Mouse (Mus musculus): ENCODE measurements around the gene Nelfcd.

Gene Nelfcd

DNA sequence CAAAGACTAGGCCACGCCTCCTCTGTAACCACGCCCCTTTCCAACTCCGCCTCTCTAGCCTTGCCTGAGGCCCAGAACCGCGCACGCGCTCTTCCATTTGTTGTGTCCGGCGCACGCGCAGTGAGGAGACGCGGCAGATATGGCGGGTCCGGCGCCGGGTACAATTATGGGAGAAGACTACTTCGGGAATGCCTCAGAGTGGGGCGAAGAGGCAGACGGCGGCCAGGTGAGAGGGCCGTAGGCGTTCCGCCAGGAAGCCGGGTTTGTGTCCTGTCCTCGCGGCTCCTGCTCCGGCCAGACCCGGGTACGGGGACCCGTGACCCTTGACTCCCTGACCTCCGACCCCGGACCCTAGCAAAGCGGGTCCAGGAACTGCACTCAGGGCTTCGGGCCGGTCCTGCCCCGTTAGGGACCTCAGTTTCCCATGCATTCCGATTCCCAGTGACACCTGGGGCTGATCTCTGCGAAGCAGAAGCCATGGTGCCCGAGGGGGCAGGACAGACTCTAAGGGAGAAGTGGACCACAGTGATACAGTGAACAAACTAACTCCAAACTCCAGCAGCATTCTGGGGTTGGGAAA, at the start of gene Nelfcd:
TSS of gene Nelfcd (plus strand) at position 74 of the 580 bp plus-strand sequence.
- peak; percentile 98 for DNase-seq (ENCODE audit: extremely low spot score)

- DNase-seq (ENCODE audit: extremely low spot score): no peak
These were observed 49.0 kb upstream of the Nelfcd start for GRCm38 (mm10) chr2:174366571-174366970.

- no peak for DNase-seq (ENCODE audit: extremely low spot score)
These were observed 34.6 kb upstream of the Nelfcd start for GRCm38 (mm10) chr2:174381021-174381420.

DNA sequence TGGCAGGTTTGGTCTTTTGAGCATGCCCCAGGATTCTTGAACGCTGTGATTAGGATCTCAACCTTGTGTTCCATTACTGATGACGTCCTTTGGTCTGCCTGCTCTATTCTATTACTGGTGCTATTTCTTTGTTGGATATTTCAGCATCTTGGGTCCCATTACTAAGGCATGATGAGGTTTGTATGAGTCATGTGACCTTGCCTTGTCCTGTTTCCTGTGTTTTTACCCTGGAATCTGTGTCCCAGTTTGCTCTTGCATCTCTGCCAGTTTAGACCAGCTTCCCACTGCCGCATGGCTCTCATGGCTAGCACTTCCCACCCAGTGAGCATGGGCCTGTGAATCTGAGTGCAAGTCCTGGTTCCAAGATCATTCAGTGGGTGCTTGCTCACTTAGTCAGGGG, 23.7 kb upstream of the Nelfcd start:
- no peak for DNase-seq (ENCODE audit: extremely low spot score)

GRCm38 (mm10) chr2:174392554-174392953, 23.1 kb upstream of the Nelfcd start:
- DNase-seq (ENCODE audit: extremely low spot score): no peak

DNA sequence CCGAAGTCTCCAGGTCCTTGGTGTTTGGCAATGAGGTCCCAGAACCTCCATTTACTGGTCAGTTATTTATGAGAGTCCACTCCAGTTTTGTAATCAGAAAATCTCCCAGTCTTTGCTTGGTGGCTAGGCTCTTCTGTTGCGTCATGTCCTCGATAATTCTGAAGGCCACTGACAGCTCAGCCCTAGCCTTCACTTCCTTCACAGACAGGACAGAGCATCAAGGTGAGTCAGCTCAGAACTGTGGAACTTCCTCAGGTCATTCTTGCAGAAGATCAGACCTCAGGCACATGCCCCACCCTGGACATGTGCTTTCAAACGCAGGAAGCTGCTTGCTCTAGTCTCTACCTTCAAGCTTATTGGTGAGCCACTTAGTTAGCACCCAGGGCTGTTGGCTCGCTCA, 22.2 kb upstream of the Nelfcd start:
- no peak for DNase-seq (ENCODE audit: extremely low spot score)

DNA sequence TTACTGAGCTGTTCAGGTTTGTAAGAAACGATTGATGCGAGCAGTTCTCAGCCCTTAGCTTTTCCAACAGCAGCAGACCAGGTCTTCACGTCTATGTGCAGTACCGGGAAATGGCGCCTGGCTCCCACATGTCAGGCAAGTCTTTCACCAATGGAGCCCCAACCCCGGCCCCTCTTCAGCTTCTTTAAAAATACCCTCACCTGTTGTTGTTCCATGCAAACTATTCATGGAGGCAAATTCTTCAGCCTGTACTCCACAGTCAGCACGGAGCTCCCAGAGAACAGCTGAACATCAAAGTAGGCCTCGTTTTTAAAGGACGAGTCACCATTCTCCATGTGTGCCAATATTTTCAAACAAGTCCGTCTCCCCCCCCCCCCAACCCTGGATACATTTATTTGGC, 19.0 kb upstream of the Nelfcd start:
- no peak for DNase-seq (ENCODE audit: extremely low spot score)

DNA sequence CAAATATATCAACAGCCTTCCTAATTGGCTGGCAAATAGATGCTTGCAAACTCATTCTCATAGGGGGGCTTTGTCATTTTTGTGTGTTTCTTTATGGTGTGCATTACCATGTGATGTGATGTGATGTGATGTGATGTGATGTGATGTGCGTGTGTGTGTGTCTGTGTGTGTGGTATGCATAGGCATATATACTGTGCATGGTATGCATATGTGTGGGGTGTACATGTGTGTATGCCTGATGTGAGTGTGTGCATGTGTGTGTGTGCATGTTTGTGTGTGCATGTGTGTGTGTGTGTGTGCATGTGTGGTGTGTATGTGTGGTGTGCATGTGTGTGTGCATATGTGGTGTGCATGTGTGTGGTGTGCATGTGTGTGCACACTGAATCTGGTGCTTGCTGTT, 18.5 kb upstream of the Nelfcd start:
- DNase-seq (ENCODE audit: extremely low spot score): no peak

DNA sequence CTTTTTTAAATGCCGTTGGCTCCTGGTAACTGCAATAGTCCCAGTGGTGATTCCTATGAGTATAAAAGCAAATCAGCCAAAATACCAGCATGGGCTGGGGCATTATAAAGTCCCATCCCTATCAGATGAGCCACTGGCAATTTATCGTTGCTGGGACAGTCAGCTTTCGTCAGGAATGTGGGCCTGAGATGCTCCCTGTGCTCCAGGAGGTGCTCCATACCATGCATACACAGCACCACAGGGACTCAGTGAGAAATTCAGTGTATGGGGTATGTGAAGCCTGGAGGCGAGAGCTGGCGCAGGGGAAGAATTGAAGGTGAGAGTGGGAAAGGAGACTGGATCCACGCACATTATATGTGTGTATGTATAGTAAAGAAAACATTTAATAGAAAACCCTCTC, 17.7 kb upstream of the Nelfcd start:
- no peak for DNase-seq (ENCODE audit: extremely low spot score)

DNA sequence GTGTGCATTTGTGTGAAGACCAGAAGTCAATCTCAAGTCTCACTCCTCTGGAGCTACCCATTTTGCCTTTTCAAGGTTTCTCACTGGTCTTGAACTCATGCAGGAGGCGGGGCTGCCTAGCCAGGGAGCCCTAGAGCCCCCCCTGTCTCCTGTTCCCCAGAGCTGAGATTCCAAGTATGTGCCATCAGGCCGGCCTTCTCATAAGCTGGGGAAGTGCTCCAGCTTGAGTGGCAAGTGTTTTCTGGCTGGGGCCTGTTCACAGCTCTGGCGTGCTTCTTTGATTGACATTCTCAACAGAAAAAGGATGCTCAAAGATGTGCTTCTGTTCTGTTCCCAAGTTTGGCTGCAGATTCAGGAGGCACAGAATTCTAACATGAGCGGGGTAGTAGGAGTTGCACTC, 15.2 kb upstream of the Nelfcd start:
- DNase-seq (ENCODE audit: extremely low spot score): no peak

DNA sequence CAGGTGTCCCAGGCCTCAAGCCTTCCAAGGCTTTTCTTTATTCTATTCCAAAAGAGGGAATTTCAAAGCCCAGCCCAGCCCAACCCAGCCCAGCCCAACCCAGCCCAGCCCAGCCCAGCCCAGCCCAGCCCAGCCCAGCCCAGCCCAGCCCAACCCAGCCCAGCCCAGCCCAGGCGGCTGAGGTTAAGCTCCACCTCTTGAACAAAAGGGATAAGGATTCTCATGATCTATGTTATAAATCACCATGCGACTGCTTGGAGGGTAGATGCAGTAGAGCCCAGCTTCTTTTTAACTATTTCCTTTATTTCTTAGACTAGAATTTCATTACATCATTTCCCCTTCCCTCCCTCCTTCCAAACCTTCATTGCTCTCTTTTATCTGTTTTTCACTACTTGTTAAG, 5.4 kb upstream of the Nelfcd start:
- DNase-seq (ENCODE audit: extremely low spot score): no peak

GRCm38 (mm10) chr2:174413127-174413526, 2.5 kb upstream of the Nelfcd start:
- DNase-seq (ENCODE audit: extremely low spot score): no peak

DNA sequence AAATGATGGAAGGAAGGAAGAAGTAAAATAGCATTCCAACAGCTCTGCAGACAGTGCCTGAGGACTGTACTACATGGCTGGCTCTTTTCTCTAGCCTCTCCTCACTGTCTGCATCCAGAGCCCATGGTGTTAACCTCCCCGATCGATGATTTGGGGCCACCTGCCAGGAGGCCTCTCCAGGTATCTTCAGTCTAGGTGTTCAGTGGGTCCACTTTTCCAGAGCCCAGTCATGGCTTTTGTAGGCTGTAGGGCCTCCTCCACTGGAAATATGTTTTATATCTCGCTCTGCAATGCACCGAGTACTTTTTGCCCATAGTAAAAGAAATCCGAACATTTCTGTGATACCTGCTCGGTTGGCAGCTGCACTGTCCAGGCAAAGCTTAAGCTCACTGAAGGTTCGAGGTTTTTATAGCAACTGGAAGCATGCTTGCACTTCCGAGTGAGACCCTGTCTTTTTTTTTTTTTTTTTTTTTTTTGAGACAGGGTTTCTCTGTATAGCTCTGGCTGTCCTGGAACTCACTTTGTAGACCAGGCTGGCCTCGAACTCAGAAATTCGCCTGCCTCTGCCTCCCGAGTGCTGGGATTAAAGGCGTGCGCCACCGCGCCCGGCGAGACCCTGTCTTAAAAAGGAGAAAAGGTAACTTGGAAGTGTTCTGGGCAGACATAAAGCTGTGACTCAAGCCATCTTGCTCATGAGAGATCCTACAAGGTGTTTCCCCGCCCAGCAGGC, 438 bp upstream of the Nelfcd start:
- DNase-seq (ENCODE audit: extremely low spot score): no peak

DNA sequence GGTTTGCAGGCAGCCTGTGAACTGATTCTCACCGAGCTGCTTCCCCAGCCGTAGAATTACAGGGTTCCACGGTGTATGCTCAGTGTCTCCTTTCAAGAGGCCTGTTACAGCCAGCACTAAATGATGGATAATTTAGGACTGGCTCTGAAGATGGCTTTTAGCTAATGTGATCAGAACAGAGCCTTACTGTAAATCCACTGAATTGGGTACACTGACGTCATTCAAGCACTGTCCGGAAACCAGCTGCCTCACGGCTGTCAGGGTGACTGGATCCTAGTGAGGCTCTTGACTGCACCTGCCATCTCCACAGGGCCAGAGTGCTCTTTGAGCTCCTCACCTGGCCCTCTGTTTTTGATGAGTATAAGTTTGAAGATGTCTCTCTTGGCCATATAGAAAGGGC, 5.5 kb downstream of the Nelfcd start:
- no peak for DNase-seq (ENCODE audit: extremely low spot score)

GRCm38 (mm10) chr2:174424301-174425085, 8.9 kb downstream of the Nelfcd start:
- no peak for DNase-seq (ENCODE audit: extremely low spot score)

DNA sequence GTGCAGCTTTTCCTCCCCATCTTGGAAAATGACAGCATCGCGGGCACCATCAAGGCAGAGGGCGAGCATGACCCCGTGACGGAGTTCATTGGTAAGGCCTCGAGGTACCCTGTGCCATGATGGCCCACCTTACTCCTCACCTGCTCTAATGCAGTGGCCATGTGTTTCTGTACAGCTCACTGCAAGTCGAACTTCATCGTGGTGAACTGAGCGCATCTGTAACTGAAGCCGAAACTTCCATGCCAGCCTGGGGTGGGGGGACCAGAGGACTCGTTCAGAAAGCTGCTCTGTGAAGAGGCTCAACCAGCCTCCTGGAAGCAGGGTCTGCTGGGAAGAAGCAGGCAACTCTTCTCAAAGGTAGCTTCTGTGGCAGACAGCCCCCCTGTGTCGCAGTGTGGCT, 11.3 kb downstream of the Nelfcd start:
- DNase-seq (ENCODE audit: extremely low spot score): no peak

GRCm38 (mm10) chr2:174428076-174428835, 12.7 kb downstream of the Nelfcd start:
- no peak for DNase-seq (ENCODE audit: extremely low spot score)

- no peak for DNase-seq (ENCODE audit: extremely low spot score)
These were observed 13.5 kb downstream of the Nelfcd start for GRCm38 (mm10) chr2:174428996-174429591.

GRCm38 (mm10) chr2:174434943-174435342, 19.3 kb downstream of the Nelfcd start:
- DNase-seq (ENCODE audit: extremely low spot score): no peak

GRCm38 (mm10) chr2:174436076-174436701, 20.6 kb downstream of the Nelfcd start:
- no peak for DNase-seq (ENCODE audit: extremely low spot score)
